Mouse (Mus musculus): ENCODE results near the gene Phf7. TPM values are rescaled to one million over a fixed set of nuclear protein-coding genes. Genes with fewer than 3 reads are reported as not detected.

Gene Phf7
- 1 to 10 TPM; 3.3 to 4.3 TPM for total RNA-seq (2021)
- long read RNA-seq, experiment 1, partial matches to known transcripts, result 2 of 6 reads
- long read RNA-seq, experiment 1, other reads (novel, unspliced or antisense), result 0 of 6 reads
- long read RNA-seq, experiment 2, partial matches to known transcripts, result 1 of 5 reads
- long read RNA-seq, experiment 2, other reads (novel, unspliced or antisense), result 1 of 5 reads

GRCm38 (mm10) chr14:31251084-31251604, at the start of gene Phf7, which contains the start of gene Bap1:
Phf7 (minus strand) TSS chr14:31251317.
Bap1 (plus strand) TSS chr14:31251450.
- peak; percentile 95 to 99 for DNase-seq (ENCODE audit: extremely low spot score in 1 of 2, low spot score in 2 of 2)
- intact Hi-C loops (cut with DNase I), result loop anchor here (2.0 to 5.0 kb wide), 3 partner anchors 44 to 234 kb away; partner anchors contain the start of genes Capn7, Gnl3 and Pbrm1
- Histone ChIP-seq H3K27ac (peak within 1 kb of the TSS; percentile 97), H3K4me3 (peak within 1 kb of the TSS; percentile 99)
- TF ChIP-seq CTCF (IDR thresholded peaks at IDR 0.05), result no peak; the same call in 1 of the 2 replicates

- no peak for TF ChIP-seq CTCF (IDR thresholded peaks at IDR 0.05)
- H3K27ac ChIP-seq, result no peak overlapping the region
- DNase-seq (ENCODE audit: extremely low spot score in 1 of 2, low spot score in 2 of 2), result no peak
- intact Hi-C loops (cut with DNase I), result no loop called here
- H3K4me3 ChIP-seq, result no peak overlapping the region
Measured at GRCm38 (mm10) chr14:31285728-31286127, 34.6 kb upstream of the Phf7 start.

- DNase-seq (ENCODE audit: extremely low spot score in 1 of 2, low spot score in 2 of 2), result peak; percentile 77 to 80
- peak; percentile 92 for TF ChIP-seq CTCF (IDR thresholded peaks at IDR 0.05)
- Histone ChIP-seq H3K27ac (no peak overlapping the region), H3K4me3 (no peak overlapping the region)
- intact Hi-C loops (cut with DNase I), result loop anchor here (2.0 kb wide), 2 partner anchors 51 to 201 kb away; partner anchors contain the start of gene Dnah1
Measured at GRCm38 (mm10) chr14:31272164-31272563, 21.0 kb upstream of the Phf7 start.

- Histone ChIP-seq H3K4me3 (no peak overlapping the region), H3K27ac (no peak overlapping the region)
- DNase-seq (ENCODE audit: extremely low spot score in 1 of 2, low spot score in 2 of 2), result no peak
- intact Hi-C loops (cut with DNase I), result loop anchor here (2.0 kb wide), 1 partner anchor 66 kb away; the partner anchor contains the start of gene Capn7
- no peak for TF ChIP-seq CTCF (IDR thresholded peaks at IDR 0.05)
Measured at GRCm38 (mm10) chr14:31271121-31271520, 20.0 kb upstream of the Phf7 start.

- intact Hi-C loops (cut with DNase I), result loop anchor here (2.0 kb wide), 1 partner anchor 67 kb away; the partner anchor contains the start of gene Capn7
- no peak for TF ChIP-seq CTCF (IDR thresholded peaks at IDR 0.05)
- H3K4me3 ChIP-seq, result peak overlapping the region; percentile 16; the same call in 1 of the 2 replicates
- DNase-seq (ENCODE audit: extremely low spot score in 1 of 2, low spot score in 2 of 2), result peak; percentile 32 to 63
- peak overlapping the region; percentile 93 for H3K27ac ChIP-seq
Measured at GRCm38 (mm10) chr14:31269456-31270100, 18.5 kb upstream of the Phf7 start.

- no peak for TF ChIP-seq CTCF (IDR thresholded peaks at IDR 0.05)
- intact Hi-C loops (cut with DNase I), result no loop called here
- DNase-seq (ENCODE audit: extremely low spot score in 1 of 2, low spot score in 2 of 2), result peak; percentile 53 to 55
- H3K27ac ChIP-seq, result peak overlapping the region; percentile 93
- peak overlapping the region; percentile 16; the same call in 1 of the 2 replicates for H3K4me3 ChIP-seq
Measured at GRCm38 (mm10) chr14:31268301-31269001, 17.3 kb upstream of the Phf7 start.

- DNase-seq (ENCODE audit: extremely low spot score in 1 of 2, low spot score in 2 of 2), result peak in 1 of 2 experiments; percentile 37
- Histone ChIP-seq H3K27ac (peak overlapping the region; percentile 93), H3K4me3 (no peak overlapping the region)
- intact Hi-C loops (cut with DNase I), result no loop called here
- TF ChIP-seq CTCF (IDR thresholded peaks at IDR 0.05), result no peak
Measured at GRCm38 (mm10) chr14:31267649-31268048, 16.5 kb upstream of the Phf7 start.

GRCm38 (mm10) chr14:31260932-31261331, 9.8 kb upstream of the Phf7 start:
- Histone ChIP-seq H3K27ac (no peak overlapping the region), H3K4me3 (no peak overlapping the region)
- intact Hi-C loops (cut with DNase I), result no loop called here
- DNase-seq (ENCODE audit: extremely low spot score in 1 of 2, low spot score in 2 of 2), result no peak
- TF ChIP-seq CTCF (IDR thresholded peaks at IDR 0.05), result no peak

- intact Hi-C loops (cut with DNase I), result no loop called here
- Histone ChIP-seq H3K4me3 (no peak overlapping the region), H3K27ac (no peak overlapping the region)
- no peak for TF ChIP-seq CTCF (IDR thresholded peaks at IDR 0.05)
- DNase-seq (ENCODE audit: extremely low spot score in 1 of 2, low spot score in 2 of 2), result no peak
Measured at GRCm38 (mm10) chr14:31260374-31260773, 9.3 kb upstream of the Phf7 start.

- no peak for TF ChIP-seq CTCF (IDR thresholded peaks at IDR 0.05)
- no peak overlapping the region for H3K4me3 ChIP-seq
- intact Hi-C loops (cut with DNase I), result no loop called here
- no peak overlapping the region for H3K27ac ChIP-seq
- DNase-seq (ENCODE audit: extremely low spot score in 1 of 2, low spot score in 2 of 2), result no peak
Measured at GRCm38 (mm10) chr14:31258476-31259050, 7.4 kb upstream of the Phf7 start.

- peak overlapping the region; percentile 99 for H3K4me3 ChIP-seq
- H3K27ac ChIP-seq, result no peak overlapping the region
- intact Hi-C loops (cut with DNase I), result loop anchor here (5.0 kb wide), 1 partner anchor 235 kb away; the partner anchor contains the start of genes Gnl3 and Pbrm1
- TF ChIP-seq CTCF (IDR thresholded peaks at IDR 0.05), result no peak
- DNase-seq (ENCODE audit: extremely low spot score in 1 of 2, low spot score in 2 of 2), result no peak
Measured at GRCm38 (mm10) chr14:31252091-31252490, 974 bp upstream of the Phf7 start.

Measured in left cerebral cortex, adult 2 months (tissue).